Mouse (Mus musculus) embryonic facial prominence, embryonic 10.5 days (tissue): ENCODE data around the gene Otof. TPM values are rescaled to one million over a fixed set of nuclear protein-coding genes. Genes with fewer than 3 reads are reported as not detected.
A peak's percentile ranks its signal among the peaks of the same experiment; 100 is the strongest.

Source experiments
- DNase-seq: peaks from one replicate; pipeline ENCODE4 v3.0.0-alpha.2; 2017; ENCODE audit warnings: low spot score
- H3K27ac ChIP-seq: fragments of 300-500 bp; sonication (generic); replicated peaks from 2 replicates; pipeline ENCODE4 v1.5.1; 2016; ENCODE audit warnings: mild to moderate bottlenecking
- H3K27me3 ChIP-seq: fragments of 300-500 bp; sonication (generic); replicated peaks from 2 replicates; pipeline ENCODE4 v1.6.1; 2016; ENCODE audit warnings: low read depth, mild to moderate bottlenecking; ENCODE audit not compliant: poor library complexity, severe bottlenecking
- H3K36me3 ChIP-seq: fragments of 300-500 bp; sonication (generic); replicated peaks from 2 replicates; pipeline ENCODE4 v1.6.1; 2016; ENCODE audit warnings: mild to moderate bottlenecking, moderate library complexity
- H3K4me1 ChIP-seq: fragments of 300-500 bp; sonication (generic); 2 replicates; pipeline ENCODE4 v1.6.1; 2016
- H3K4me3 ChIP-seq: fragments of 300-500 bp; sonication (generic); 2 replicates; pipeline ENCODE4 v1.5.1; 2016; ENCODE audit warnings: mild to moderate bottlenecking, moderate library complexity
- H3K9me3 ChIP-seq: fragments of 300-500 bp; sonication (generic); 2 replicates; pipeline ENCODE4 v1.6.1; 2016; ENCODE audit warnings: mild to moderate bottlenecking
- WGBS: fragments of 180-500 bp; shearing (Covaris S2); methylation state at CpG from one replicate; pipeline ENCODE4 v1.1.7; 2016; 5-methylcytosine and 5-hydroxymethylcytosine counted together
- polyA plus RNA-seq: library from polyadenylated mRNA; unstranded; fragments of >200 nt; fragmentation: Nextera tagmentation; extraction: Ambion mirVana; gene quantifications from 2 replicates; pipeline ENCODE4 v1.2.1, GENCODE M21; 2016

Otof gene
- polyA plus RNA-seq, 1 experiment from 2014 or later = 0.05 TPM

GRCm38 (mm10) chr5:30470454-30470853 is 8.7 kb upstream of the Otof start:
- peaks cover 31% of the 10 kb centered on the region for H3K27me3 ChIP-seq

GRCm38 (mm10) chr5:30466315-30466714 is 4.6 kb upstream of the Otof start:
- H3K27ac ChIP-seq = no peak overlapping the region
- H3K27me3 ChIP-seq = peaks cover 68% of the 10 kb centered on the region
- peaks cover 33% of the 10 kb centered on the region for H3K4me1 ChIP-seq
- WGBS = 36% methylated on average over 9 of the region's 9 CpGs
- no peaks in the 10 kb centered on the region for H3K36me3 ChIP-seq
- H3K9me3 ChIP-seq = no peaks in the 10 kb centered on the region
- no peak for DNase-seq
- peak overlapping the region; percentile 48 for H3K4me3 ChIP-seq

More at GRCm38 (mm10) chr5:30470454-30470853, 8.7 kb upstream of the Otof start:
- Histone ChIP-seq H3K9me3 (no peaks in the 10 kb centered on the region), H3K36me3 (no peaks in the 10 kb centered on the region), H3K4me3 (no peak overlapping the region), H3K27ac (peak overlapping the region; percentile 20; the same call in 1 of the 2 replicates), H3K4me1 (peaks cover 21% of the 10 kb centered on the region)
- DNase-seq = no peak
- 48% methylated on average over 6 of the region's 6 CpGs for WGBS

GRCm38 (mm10) chr5:30465861-30466260 is 4.1 kb upstream of the Otof start, which contains the start of gene 1700001C02Rik:
TSS of gene 1700001C02Rik (plus strand) at chr5:30466047.
- Histone ChIP-seq H3K36me3 (no peaks in the 10 kb centered on the region), H3K27ac (no peak within 1 kb of the TSS), H3K27me3 (peaks cover 73% of the 10 kb centered on the region), H3K4me3 (peak within 1 kb of the TSS; percentile 48), H3K4me1 (peaks cover 33% of the 10 kb centered on the region), H3K9me3 (no peaks in the 10 kb centered on the region)
- DNase-seq = no peak
- WGBS = 23% methylated on average over 21 of the region's 21 CpGs

GRCm38 (mm10) chr5:30460155-30460554 is 1.6 kb downstream of the Otof start:
- peak; percentile 58 for DNase-seq
- 0 out of 2 replicates have a peak overlapping the region, but pooled peaks have one; percentile 35 for H3K27ac ChIP-seq
- H3K36me3 ChIP-seq = no peaks in the 10 kb centered on the region
- H3K4me1 ChIP-seq = peaks cover 28% of the 10 kb centered on the region
- no peaks in the 10 kb centered on the region for H3K9me3 ChIP-seq
- H3K27me3 ChIP-seq = peaks cover 67% of the 10 kb centered on the region
- H3K4me3 ChIP-seq = no peak overlapping the region
- whole genome bisulfite sequencing = 38% methylated on average over 4 of the region's 4 CpGs

- DNase-seq = peak; percentile 27
- H3K4me3 ChIP-seq = no peak overlapping the region
- H3K27me3 ChIP-seq = peaks cover 30% of the 10 kb centered on the region
- H3K4me1 ChIP-seq = peaks cover 16% of the 10 kb centered on the region
- 58% methylated on average over 6 of the region's 6 CpGs for WGBS
- no peaks in the 10 kb centered on the region for H3K36me3 ChIP-seq
- H3K9me3 ChIP-seq = no peaks in the 10 kb centered on the region
- no peak overlapping the region for H3K27ac ChIP-seq
These were observed 5.7 kb downstream of the Otof start for GRCm38 (mm10) chr5:30456056-30456455.

GRCm38 (mm10) chr5:30444327-30444895 is 17.3 kb downstream of the Otof start:
- H3K36me3 ChIP-seq = no peaks in the 10 kb centered on the region
- no peaks in the 10 kb centered on the region; the same call in 1 of the 2 replicates for H3K27me3 ChIP-seq
- 83% methylated on average over 13 of the region's 13 CpGs for WGBS
- no peak overlapping the region for H3K4me3 ChIP-seq
- no peaks in the 10 kb centered on the region for H3K9me3 ChIP-seq
- no peaks in the 10 kb centered on the region for H3K4me1 ChIP-seq
- H3K27ac ChIP-seq = no peak overlapping the region
- no peak for DNase-seq

GRCm38 (mm10) chr5:30442196-30442595 is 19.5 kb downstream of the Otof start:
- no peak for DNase-seq
- no peaks in the 10 kb centered on the region for H3K36me3 ChIP-seq
- no peaks in the 10 kb centered on the region for H3K4me1 ChIP-seq
- H3K27ac ChIP-seq = no peak overlapping the region
- no peaks in the 10 kb centered on the region; the same call in 1 of the 2 replicates for H3K27me3 ChIP-seq
- no peak overlapping the region for H3K4me3 ChIP-seq
- 70% methylated on average over 5 of the region's 5 CpGs for WGBS
- no peaks in the 10 kb centered on the region for H3K9me3 ChIP-seq

GRCm38 (mm10) chr5:30440308-30440906 is 21.3 kb downstream of the Otof start:
- no peak for DNase-seq
- no peak overlapping the region for H3K27ac ChIP-seq
- H3K27me3 ChIP-seq = no peaks in the 10 kb centered on the region
- no peaks in the 10 kb centered on the region for H3K9me3 ChIP-seq
- H3K4me1 ChIP-seq = no peaks in the 10 kb centered on the region
- H3K36me3 ChIP-seq = no peaks in the 10 kb centered on the region
- WGBS = 92% methylated on average over 8 of the region's 8 CpGs
- no peak overlapping the region for H3K4me3 ChIP-seq

GRCm38 (mm10) chr5:30438931-30439330 is 22.8 kb downstream of the Otof start:
- WGBS = 50% methylated on average over 2 of the region's 2 CpGs
- H3K9me3 ChIP-seq = no peaks in the 10 kb centered on the region
- no peak overlapping the region for H3K27ac ChIP-seq
- no peaks in the 10 kb centered on the region for H3K27me3 ChIP-seq
- DNase-seq = no peak
- H3K4me3 ChIP-seq = no peak overlapping the region
- H3K4me1 ChIP-seq = no peaks in the 10 kb centered on the region
- no peaks in the 10 kb centered on the region for H3K36me3 ChIP-seq

GRCm38 (mm10) chr5:30427406-30427805 is 34.3 kb downstream of the Otof start:
- H3K27me3 ChIP-seq = no peaks in the 10 kb centered on the region
- H3K4me3 ChIP-seq = no peak overlapping the region
- no peak for DNase-seq
- no peaks in the 10 kb centered on the region for H3K36me3 ChIP-seq
- 74% methylated on average over 6 of the region's 6 CpGs for WGBS
- H3K4me1 ChIP-seq = peaks cover 7% of the 10 kb centered on the region
- H3K9me3 ChIP-seq = no peaks in the 10 kb centered on the region
- no peak overlapping the region for H3K27ac ChIP-seq

GRCm38 (mm10) chr5:30423572-30424244 is 38.0 kb downstream of the Otof start:
- H3K27me3 ChIP-seq = no peaks in the 10 kb centered on the region
- 34% methylated on average over 8 of the region's 8 CpGs for WGBS
- H3K4me3 ChIP-seq = no peak overlapping the region
- peak; percentile 70 for DNase-seq
- H3K4me1 ChIP-seq = peaks cover 7% of the 10 kb centered on the region
- no peaks in the 10 kb centered on the region for H3K36me3 ChIP-seq
- no peak overlapping the region for H3K27ac ChIP-seq
- H3K9me3 ChIP-seq = no peaks in the 10 kb centered on the region

- no peak overlapping the region for H3K27ac ChIP-seq
- no peaks in the 10 kb centered on the region for H3K27me3 ChIP-seq
- H3K4me1 ChIP-seq = peaks cover 7% of the 10 kb centered on the region
- no peaks in the 10 kb centered on the region for H3K36me3 ChIP-seq
- no peak overlapping the region for H3K4me3 ChIP-seq
- no peak for DNase-seq
- 80% methylated on average over 4 of the region's 4 CpGs for WGBS
- H3K9me3 ChIP-seq = no peaks in the 10 kb centered on the region
These were observed 38.6 kb downstream of the Otof start for GRCm38 (mm10) chr5:30423121-30423520.

GRCm38 (mm10) chr5:30416665-30417064 is 45.1 kb downstream of the Otof start:
- no peak for DNase-seq
- Histone ChIP-seq H3K4me3 (no peak overlapping the region), H3K27ac (peak overlapping the region; percentile 40; the same call in 1 of the 2 replicates), H3K27me3 (0 out of 2 replicates have a peak, but pooled peaks cover 7% of the 10 kb centered on the region), H3K36me3 (no peaks in the 10 kb centered on the region), H3K9me3 (no peaks in the 10 kb centered on the region), H3K4me1 (peaks cover 7% of the 10 kb centered on the region)
- 39% methylated on average over 5 of the region's 5 CpGs for WGBS
